Mouse (Mus musculus): ENCODE results near the gene Hist1h2ak. TPM values are rescaled to one million over a fixed set of nuclear protein-coding genes. Genes with fewer than 3 reads are reported as not detected.
"Not testable (repeated sequence)": the region's sequence is repeated elsewhere in the genome, so short reads cannot be mapped to it uniquely, and the experiment has no call there.

Gene Hist1h2ak
- total RNA-seq, 2 experiments from 2014 or later, result 131 to 185 TPM

- DNase-seq (ENCODE audit: low spot score in 2 of 2), result no peak
These were observed 31.2 kb downstream of the Hist1h2ak start for GRCm38 (mm10) chr13:21722373-21722925.

DNA sequence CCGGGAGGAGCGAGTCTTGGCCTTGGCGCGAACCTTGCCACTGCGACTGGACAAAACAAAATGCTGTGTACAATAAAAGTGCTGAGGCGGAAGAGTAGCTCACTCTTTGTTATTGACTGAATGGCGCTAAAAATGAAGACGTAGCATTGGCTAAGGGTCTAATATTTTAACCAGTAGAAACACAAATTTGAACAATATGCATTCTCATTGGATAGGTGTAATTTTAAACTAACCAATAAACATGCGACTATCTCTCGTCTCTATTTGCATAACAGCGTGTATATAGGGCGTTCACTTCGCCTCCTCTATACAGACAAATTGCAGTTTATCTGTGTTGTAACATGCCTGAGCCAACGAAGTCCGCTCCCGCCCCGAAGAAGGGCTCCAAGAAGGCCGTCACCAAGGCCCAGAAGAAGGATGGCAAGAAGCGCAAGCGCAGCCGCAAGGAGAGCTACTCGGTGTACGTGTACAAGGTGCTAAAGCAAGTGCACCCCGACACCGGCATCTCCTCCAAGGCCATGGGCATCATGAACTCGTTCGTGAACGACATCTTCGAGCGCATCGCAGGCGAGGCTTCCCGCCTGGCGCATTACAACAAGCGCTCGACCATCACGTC is 31.8 kb downstream of the Hist1h2ak start, which contains the start of gene Hist1h2bm:
Gene Hist1h2bm, plus strand, starts transcription at position 288 of the 616 bp plus-strand sequence.
- peak in 1 of 2 experiments; percentile 40 for DNase-seq (ENCODE audit: low spot score in 2 of 2)

DNA sequence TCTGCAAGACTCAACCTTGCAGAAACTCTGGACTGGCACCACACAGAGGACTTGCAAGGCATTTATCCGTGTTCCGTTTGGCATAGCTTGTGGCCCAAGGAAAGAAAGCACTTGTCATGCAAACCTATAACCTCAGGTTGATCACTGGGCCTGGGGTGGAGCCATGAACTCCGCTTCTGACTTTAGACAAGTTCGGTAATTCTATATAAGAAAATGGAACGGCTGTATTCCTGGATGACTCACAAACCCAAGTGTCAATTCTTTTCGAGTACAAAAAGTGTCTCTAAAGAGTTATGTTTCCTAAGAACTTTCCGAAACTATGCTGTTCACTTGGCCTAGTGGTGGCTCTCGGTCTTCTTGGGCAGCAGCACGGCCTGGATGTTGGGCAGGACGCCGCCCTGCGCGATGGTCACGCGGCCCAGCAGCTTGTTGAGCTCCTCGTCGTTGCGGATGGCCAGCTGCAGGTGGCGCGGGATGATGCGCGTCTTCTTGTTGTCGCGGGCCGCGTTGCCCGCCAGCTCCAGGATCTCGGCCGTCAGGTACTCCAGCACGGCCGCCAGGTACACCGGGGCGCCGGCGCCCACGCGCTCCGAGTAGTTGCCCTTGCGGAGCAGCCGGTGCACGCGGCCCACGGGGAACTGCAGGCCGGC is 32.4 kb downstream of the Hist1h2ak start:
- DNase-seq (ENCODE audit: low spot score in 2 of 2), result not testable (repeated sequence)

DNA sequence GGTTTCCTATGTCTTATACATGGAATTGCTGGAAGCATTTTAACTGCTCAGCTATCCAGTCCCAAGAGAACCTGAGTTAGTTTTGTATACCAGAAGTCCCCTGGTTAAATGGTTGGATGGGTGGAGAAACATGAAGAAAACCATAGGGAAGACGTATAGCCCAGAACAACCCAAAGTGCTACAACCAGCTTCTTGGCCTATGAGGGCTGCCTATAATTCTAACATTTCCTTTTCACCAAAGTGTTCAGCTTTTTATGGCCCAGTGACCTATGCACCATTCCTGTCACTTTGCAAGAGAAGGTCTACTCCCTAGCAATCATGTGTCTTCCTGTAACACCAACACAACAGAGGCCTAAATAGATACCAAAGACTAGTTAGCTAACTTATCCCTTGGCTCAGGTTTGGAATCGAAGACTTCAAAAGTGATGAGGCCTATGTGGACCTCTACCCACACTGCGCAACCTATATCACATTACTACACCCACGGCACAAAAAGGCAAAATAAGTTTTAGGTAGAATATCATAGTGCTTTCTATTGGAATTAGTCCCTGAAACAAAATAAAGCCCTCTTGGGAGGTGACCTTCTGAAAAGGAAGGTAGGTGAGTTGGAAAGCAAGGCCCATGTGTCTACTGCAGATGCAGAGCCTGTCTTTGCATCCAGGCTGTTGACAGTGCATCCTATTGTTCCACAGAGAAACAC is 35.1 kb downstream of the Hist1h2ak start:
- no peak for DNase-seq (ENCODE audit: low spot score in 2 of 2)

- peak; percentile 41 to 80 for DNase-seq (ENCODE audit: low spot score in 2 of 2)
These were observed 36.0 kb downstream of the Hist1h2ak start, which contains the start of gene Hist1h3h for GRCm38 (mm10) chr13:21717397-21718357. Hist1h3h (plus strand) TSS chr13:21717659.

GRCm38 (mm10) chr13:21716540-21717391 is 36.9 kb downstream of the Hist1h2ak start:
- DNase-seq (ENCODE audit: low spot score in 2 of 2), result not testable (repeated sequence)

- DNase-seq (ENCODE audit: low spot score in 2 of 2), result peak; percentile 27 to 70
These were observed 37.6 kb downstream of the Hist1h2ak start, which contains the start of the genes Hist1h2bl and Hist1h2ai for GRCm38 (mm10) chr13:21715864-21716539. Hist1h2bl (minus strand) TSS chr13:21716143. Hist1h2ai (plus strand) TSS chr13:21716422.

- no peak for DNase-seq (ENCODE audit: low spot score in 2 of 2)
These were observed 38.3 kb downstream of the Hist1h2ak start for GRCm38 (mm10) chr13:21715131-21715863.

GRCm38 (mm10) chr13:21714725-21715124 is 38.9 kb downstream of the Hist1h2ak start:
- DNase-seq (ENCODE audit: low spot score in 2 of 2), result peak in 1 of 2 experiments; percentile 45

DNA sequence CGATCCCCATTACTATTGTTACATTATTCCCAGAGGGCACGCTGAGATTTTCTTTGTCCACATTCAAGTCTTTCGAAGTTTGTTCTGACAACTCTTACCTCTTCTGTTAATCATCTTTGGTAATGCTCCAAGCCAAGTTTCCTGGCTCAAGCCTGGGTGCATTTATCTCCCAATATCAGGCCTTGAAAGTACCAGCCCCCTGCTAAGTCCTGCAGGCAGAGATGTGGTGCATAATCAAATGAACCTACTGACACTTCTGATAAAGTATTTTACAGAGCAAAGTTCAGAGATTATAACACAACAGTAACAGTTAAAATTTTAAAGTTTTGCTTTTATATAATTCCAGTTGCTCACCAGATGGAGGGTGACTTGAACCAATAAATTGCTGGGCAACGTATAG is 41.9 kb downstream of the Hist1h2ak start:
- DNase-seq (ENCODE audit: low spot score in 2 of 2), result no peak

- peak; percentile 46 to 54 for DNase-seq (ENCODE audit: low spot score in 2 of 2)
These were observed 42.7 kb downstream of the Hist1h2ak start for GRCm38 (mm10) chr13:21710821-21711525.

DNA sequence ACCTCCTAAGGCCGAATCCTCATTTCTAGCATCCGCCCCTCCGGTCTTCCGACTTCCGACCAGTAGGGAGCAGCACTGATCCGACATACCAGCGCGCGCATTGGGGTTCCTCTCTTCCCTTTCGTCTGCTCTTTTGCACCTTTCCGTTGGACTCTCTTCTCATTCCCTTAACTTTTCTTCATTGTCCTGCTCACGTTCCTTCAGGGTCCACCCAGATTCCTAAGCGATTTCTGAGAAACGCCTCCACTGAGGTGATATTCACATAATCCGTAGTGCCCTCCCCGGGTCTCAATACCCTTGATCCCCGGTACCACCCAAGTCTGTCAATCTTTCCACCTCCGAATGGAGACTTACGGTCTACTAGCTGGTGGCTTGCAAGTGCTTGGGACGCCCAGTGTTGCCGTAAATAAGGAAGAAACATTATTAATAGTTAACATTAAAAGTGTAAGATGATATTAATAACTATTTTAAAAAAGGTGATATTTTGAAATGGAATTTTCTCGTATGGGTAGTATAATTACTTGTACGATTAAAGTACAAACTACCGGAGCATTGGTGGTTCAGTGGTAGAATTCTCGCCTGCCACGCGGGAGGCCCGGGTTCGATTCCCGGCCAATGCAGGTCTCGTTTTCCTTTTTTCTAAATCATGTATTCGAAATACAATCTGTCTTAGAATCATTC is 43.5 kb downstream of the Hist1h2ak start:
- DNase-seq (ENCODE audit: low spot score in 2 of 2), result peak; percentile 62 to 86

- DNase-seq (ENCODE audit: low spot score in 2 of 2), result no peak
These were observed 47.0 kb downstream of the Hist1h2ak start for GRCm38 (mm10) chr13:21706669-21707068.
